Mouse (Mus musculus): Measurements from ENCODE around the gene Pdxp. TPM values are rescaled to one million over a fixed set of nuclear protein-coding genes. Genes with fewer than 3 reads are reported as not detected.
A peak's percentile ranks its signal among the peaks of the same experiment; 100 is the strongest.

The Pdxp gene
- polyA plus RNA-seq (2015; fragmentation: Nextera tagmentation; extraction: Ambion mirVana) = 99.5 and 101 TPM in 2 replicates

DNA sequence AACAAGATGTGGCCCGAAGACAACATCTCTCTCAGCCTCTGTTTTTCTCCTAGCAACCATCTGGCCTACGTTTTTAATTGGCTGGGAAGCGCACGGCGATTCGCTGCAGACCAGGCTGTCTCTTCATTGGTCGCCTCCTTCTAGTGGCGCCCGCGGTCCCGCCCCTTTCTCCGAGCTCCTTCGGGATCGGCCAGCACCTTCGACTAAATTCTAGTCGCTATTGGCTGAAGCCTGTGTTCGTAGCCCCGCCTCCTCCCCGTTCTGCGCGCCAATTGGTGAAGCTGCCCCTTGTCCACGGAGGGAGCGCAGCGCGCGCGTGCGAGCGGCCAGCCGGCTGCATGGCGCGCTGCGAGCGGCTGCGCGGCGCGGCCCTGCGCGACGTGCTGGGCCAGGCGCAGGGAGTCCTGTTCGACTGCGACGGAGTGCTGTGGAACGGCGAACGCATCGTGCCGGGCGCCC is at the start of gene Pdxp:
Pdxp (plus strand) TSS at position 288 of the 459 bp plus-strand sequence.
- Histone ChIP-seq H3K27ac (replicated peaks) (peak within 1 kb of the TSS; percentile 95), H3K9ac (replicated peaks) (peak within 1 kb of the TSS; percentile 74), H3K4me2 (replicated peaks) (peak within 1 kb of the TSS; percentile 70), H3K4me3 (peak within 1 kb of the TSS; percentile 67), H3K27me3 (no peaks in the 10 kb centered on the region), H3K4me1 (peaks cover 37% of the 10 kb centered on the region), H3K9me3 (no peaks in the 10 kb centered on the region), H3K36me3 (peaks cover 5% of the 10 kb centered on the region; the same call in 1 of the 2 replicates)
- ATAC-seq (replicated peaks) = peak; percentile 96
- under 1% methylated on average over 50 of the region's 51 CpGs for WGBS

GRCm38 (mm10) chr15:78868398-78868797 is 45.3 kb upstream of the Pdxp start:
- Histone ChIP-seq H3K4me3 (no peak overlapping the region), H3K27ac (replicated peaks) (peak overlapping the region; percentile 73), H3K9me3 (no peaks in the 10 kb centered on the region), H3K36me3 (no peaks in the 10 kb centered on the region), H3K4me2 (replicated peaks) (no peak overlapping the region), H3K4me1 (peaks cover 8% of the 10 kb centered on the region; the same call in 1 of the 2 replicates), H3K9ac (replicated peaks) (no peak overlapping the region; the same call in 1 of the 2 replicates), H3K27me3 (no peaks in the 10 kb centered on the region)
- 9% methylated on average over 9 of the region's 9 CpGs for WGBS
- ATAC-seq (replicated peaks) = peak; percentile 90

GRCm38 (mm10) chr15:78868826-78869233 is 44.9 kb upstream of the Pdxp start:
- WGBS = 35% methylated on average over 7 of the region's 7 CpGs
- no peak overlapping the region for H3K4me3 ChIP-seq
- H3K36me3 ChIP-seq = no peaks in the 10 kb centered on the region
- H3K4me2 ChIP-seq (replicated peaks) = no peak overlapping the region
- H3K9me3 ChIP-seq = no peaks in the 10 kb centered on the region
- peak overlapping the region; percentile 73 for H3K27ac ChIP-seq (replicated peaks)
- peak; percentile 73 for ATAC-seq (replicated peaks)
- H3K9ac ChIP-seq (replicated peaks) = no peak overlapping the region; the same call in 1 of the 2 replicates
- peaks cover 12% of the 10 kb centered on the region; the same call in 1 of the 2 replicates for H3K4me1 ChIP-seq
- H3K27me3 ChIP-seq = no peaks in the 10 kb centered on the region

DNA sequence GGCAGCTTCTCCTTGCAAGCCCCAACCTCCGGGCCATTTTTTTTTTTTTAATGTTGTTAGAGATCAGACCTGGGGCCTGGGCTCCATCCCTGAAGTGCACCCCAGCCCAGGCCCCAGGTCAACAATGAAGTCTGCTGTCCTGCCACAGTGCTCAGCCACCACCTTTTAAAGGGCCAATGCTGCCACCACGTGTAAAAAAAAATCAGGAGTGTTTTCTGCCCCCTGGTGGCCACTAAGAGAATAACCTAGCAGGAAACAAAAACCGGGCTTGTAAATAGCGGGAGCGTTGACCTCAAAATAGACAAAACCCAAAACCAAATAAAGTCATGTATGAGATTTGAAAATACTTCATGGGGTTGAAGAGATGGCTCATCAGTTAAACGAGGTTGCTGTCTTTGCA is 43.9 kb upstream of the Pdxp start:
- 23% methylated on average over 6 of the region's 6 CpGs for WGBS
- no peak for ATAC-seq (replicated peaks)
- peaks cover 15% of the 10 kb centered on the region; the same call in 1 of the 2 replicates for H3K4me1 ChIP-seq
- no peak overlapping the region for H3K27ac ChIP-seq (replicated peaks)
- no peak overlapping the region for H3K4me2 ChIP-seq (replicated peaks)
- H3K9me3 ChIP-seq = no peaks in the 10 kb centered on the region
- no peak overlapping the region for H3K9ac ChIP-seq (replicated peaks)
- no peaks in the 10 kb centered on the region for H3K36me3 ChIP-seq
- H3K27me3 ChIP-seq = no peaks in the 10 kb centered on the region
- H3K4me3 ChIP-seq = no peak overlapping the region

DNA sequence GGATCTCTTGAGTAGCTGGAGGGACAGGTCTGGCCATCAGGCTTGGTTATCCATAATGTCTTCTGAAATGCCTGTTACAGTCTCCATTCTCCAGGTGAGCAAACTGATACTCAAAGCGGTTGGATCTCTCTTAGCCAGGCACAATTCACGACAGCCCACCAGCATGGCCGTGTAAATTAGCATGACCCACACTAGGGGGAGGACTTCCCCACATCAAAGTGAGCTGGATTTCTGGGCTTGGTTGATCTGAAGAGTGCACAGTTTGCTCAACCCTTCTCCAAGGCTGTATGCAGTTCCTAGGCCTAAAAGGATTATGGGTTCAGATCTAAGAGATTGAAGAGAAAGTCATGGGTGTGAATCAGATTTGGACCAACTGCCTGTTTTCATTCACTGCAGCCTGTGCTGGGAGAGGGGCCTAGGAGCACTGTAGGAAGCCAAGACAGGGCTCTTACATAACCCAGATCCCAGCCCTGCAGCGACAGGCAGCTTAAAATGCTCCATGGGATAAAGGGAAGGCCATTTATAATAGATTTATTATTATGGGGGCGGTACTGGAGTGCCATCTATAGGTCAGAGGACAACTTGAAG is 41.6 kb upstream of the Pdxp start:
- Histone ChIP-seq H3K27me3 (no peaks in the 10 kb centered on the region), H3K27ac (replicated peaks) (no peak overlapping the region), H3K9ac (replicated peaks) (no peak overlapping the region), H3K4me2 (replicated peaks) (no peak overlapping the region), H3K9me3 (no peaks in the 10 kb centered on the region), H3K4me1 (peaks cover 28% of the 10 kb centered on the region), H3K36me3 (no peaks in the 10 kb centered on the region), H3K4me3 (no peak overlapping the region)
- 62% methylated on average over 5 of the region's 5 CpGs for WGBS
- no peak for ATAC-seq (replicated peaks)

DNA sequence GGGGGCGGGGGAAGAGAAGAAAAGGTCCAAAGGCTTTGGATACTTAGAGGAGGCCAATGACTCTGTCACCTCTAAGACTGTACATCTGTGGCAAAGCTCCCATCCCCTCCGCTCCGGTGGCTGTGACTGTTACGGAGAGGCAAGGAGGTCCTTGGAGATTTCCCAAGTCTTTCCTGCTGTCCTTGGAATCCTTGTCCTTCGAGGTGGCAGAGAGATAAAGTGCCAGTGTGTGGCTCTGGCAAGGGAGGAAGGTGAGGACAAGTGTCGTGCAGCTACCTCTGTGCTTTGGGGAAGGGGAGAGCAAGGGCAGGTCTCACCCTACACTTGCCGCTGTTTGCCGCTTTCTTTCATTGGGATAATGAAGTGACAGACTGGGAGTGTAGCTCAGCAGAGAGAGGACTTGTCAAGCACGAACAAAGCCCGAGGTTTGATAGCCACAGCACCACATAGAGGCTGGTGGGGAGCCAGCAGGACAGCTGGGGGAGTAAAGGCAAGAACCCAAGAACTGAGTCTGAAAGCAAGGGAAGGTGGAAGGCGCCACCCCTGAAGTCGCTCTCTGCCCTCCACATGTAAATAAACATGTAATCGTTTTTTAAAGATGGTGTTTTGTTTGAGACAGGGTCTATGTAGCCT is 39.8 kb upstream of the Pdxp start:
- peaks cover 30% of the 10 kb centered on the region for H3K4me1 ChIP-seq
- H3K9me3 ChIP-seq = no peaks in the 10 kb centered on the region
- no peak overlapping the region for H3K4me3 ChIP-seq
- peak overlapping the region; percentile 84 for H3K27ac ChIP-seq (replicated peaks)
- H3K9ac ChIP-seq (replicated peaks) = no peak overlapping the region; the same call in 1 of the 2 replicates
- H3K36me3 ChIP-seq = no peaks in the 10 kb centered on the region
- 37% methylated on average over 13 of the region's 13 CpGs for WGBS
- no peak overlapping the region for H3K4me2 ChIP-seq (replicated peaks)
- H3K27me3 ChIP-seq = no peaks in the 10 kb centered on the region
- ATAC-seq (replicated peaks) = no peak

DNA sequence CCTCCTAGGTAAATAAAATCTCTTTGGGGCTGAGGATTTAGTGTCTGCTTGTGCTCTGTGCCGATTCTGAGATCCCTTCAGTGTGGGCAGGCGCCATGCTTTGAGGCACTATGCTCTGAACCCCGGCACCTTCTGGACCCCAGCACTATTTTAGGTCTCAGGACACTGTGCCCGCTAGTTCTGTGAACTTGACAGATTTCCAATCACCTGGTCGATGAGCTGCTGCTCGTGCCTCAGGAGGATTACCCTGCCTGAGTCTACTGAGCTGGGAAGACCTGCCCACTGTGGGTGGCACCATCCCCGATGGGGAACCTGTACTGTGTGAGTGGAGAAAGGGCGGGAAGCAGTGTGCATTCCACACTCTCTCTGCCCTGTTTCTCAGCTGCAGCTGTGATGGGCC is 38.7 kb upstream of the Pdxp start:
- no peaks in the 10 kb centered on the region; the same call in 1 of the 2 replicates for H3K36me3 ChIP-seq
- H3K9me3 ChIP-seq = no peaks in the 10 kb centered on the region
- no peak overlapping the region for H3K27ac ChIP-seq (replicated peaks)
- no peak for ATAC-seq (replicated peaks)
- no peak overlapping the region for H3K4me2 ChIP-seq (replicated peaks)
- H3K4me1 ChIP-seq = peaks cover 34% of the 10 kb centered on the region
- WGBS = 70% methylated on average over 8 of the region's 8 CpGs
- no peak overlapping the region for H3K9ac ChIP-seq (replicated peaks)
- no peaks in the 10 kb centered on the region for H3K27me3 ChIP-seq
- H3K4me3 ChIP-seq = no peak overlapping the region

- 83% methylated on average over 5 of the region's 5 CpGs for WGBS
- no peaks in the 10 kb centered on the region for H3K9me3 ChIP-seq
- no peak overlapping the region for H3K4me2 ChIP-seq (replicated peaks)
- H3K36me3 ChIP-seq = no peaks in the 10 kb centered on the region; the same call in 1 of the 2 replicates
- peak overlapping the region; percentile 75; the same call in 1 of the 2 replicates for H3K9ac ChIP-seq (replicated peaks)
- ATAC-seq (replicated peaks) = no peak
- H3K27me3 ChIP-seq = no peaks in the 10 kb centered on the region
- H3K27ac ChIP-seq (replicated peaks) = peak overlapping the region; percentile 98
- H3K4me3 ChIP-seq = no peak overlapping the region
- H3K4me1 ChIP-seq = peaks cover 34% of the 10 kb centered on the region
Measured at GRCm38 (mm10) chr15:78875537-78875936, 38.2 kb upstream of the Pdxp start.

DNA sequence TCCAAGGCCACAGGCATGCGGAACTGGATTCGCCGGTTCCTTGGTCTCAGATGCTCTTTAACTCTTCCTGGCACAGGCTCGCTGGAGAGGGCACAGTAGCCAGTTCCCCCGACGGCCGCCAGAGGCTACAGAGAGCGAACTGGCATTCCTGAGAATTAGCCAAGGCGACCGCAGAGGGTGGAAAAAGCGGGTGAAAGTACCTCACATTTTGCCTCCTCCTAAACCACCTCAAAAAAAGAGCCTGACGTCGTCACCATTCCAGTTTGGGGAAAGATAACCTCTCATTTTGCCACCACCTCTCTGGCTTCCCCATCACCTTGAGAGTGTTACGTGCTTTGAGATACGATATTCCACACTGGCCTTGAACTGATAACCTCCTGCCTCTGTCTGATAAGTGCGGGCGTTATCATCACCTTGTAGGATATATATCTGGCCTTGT is 37.4 kb upstream of the Pdxp start:
- 4% methylated on average over 17 of the region's 17 CpGs for WGBS

GRCm38 (mm10) chr15:78876991-78877809 is 36.5 kb upstream of the Pdxp start, which contains the start of gene Gga1:
Gene Gga1, plus strand, starts transcription at chr15:78877190.
- H3K4me1 ChIP-seq = peaks cover 34% of the 10 kb centered on the region
- H3K9me3 ChIP-seq = no peaks in the 10 kb centered on the region
- H3K36me3 ChIP-seq = peaks cover 9% of the 10 kb centered on the region
- H3K4me3 ChIP-seq = peak within 1 kb of the TSS; percentile 78
- H3K27ac ChIP-seq (replicated peaks) = peak within 1 kb of the TSS; percentile 98
- H3K9ac ChIP-seq (replicated peaks) = peak within 1 kb of the TSS; percentile 75
- peak within 1 kb of the TSS; percentile 54 for H3K4me2 ChIP-seq (replicated peaks)
- ATAC-seq (replicated peaks) = peak; percentile 91
- WGBS = under 1% methylated on average over 66 of the region's 95 CpGs
- no peaks in the 10 kb centered on the region for H3K27me3 ChIP-seq

More for the DNA sequence above, 37.4 kb upstream of the Pdxp start:
- H3K27ac ChIP-seq (replicated peaks) = peak overlapping the region; percentile 98
- H3K4me3 ChIP-seq = peak overlapping the region; percentile 78
- H3K9me3 ChIP-seq = no peaks in the 10 kb centered on the region
- peaks cover 34% of the 10 kb centered on the region for H3K4me1 ChIP-seq
- H3K27me3 ChIP-seq = no peaks in the 10 kb centered on the region
- ATAC-seq (replicated peaks) = peak; percentile 29
- peak overlapping the region; percentile 75 for H3K9ac ChIP-seq (replicated peaks)
- H3K4me2 ChIP-seq (replicated peaks) = peak overlapping the region; percentile 54
- H3K36me3 ChIP-seq = no peaks in the 10 kb centered on the region; the same call in 1 of the 2 replicates

- WGBS = under 1% methylated on average over 16 of the region's 17 CpGs
- Histone ChIP-seq H3K27me3 (no peaks in the 10 kb centered on the region), H3K4me2 (replicated peaks) (peak overlapping the region; percentile 52), H3K27ac (replicated peaks) (peak overlapping the region; percentile 98), H3K36me3 (peaks cover 16% of the 10 kb centered on the region), H3K9me3 (no peaks in the 10 kb centered on the region), H3K4me3 (peak overlapping the region; percentile 78), H3K4me1 (peaks cover 34% of the 10 kb centered on the region), H3K9ac (replicated peaks) (peak overlapping the region; percentile 75)
- ATAC-seq (replicated peaks) = peak; percentile 1; the same call in 1 of the 2 replicates
Measured at GRCm38 (mm10) chr15:78877810-78878390, 35.8 kb upstream of the Pdxp start.
